Mouse (Mus musculus) lung, postnatal 0 days (tissue): ENCODE results near the gene B3gnt6.

Source experiments
- CTCF ChIP-seq: IDR thresholded peaks from 2 replicates; pipeline ENCODE4 v1.5.1; 2016; ENCODE audit warnings: antibody characterized with exemption, mild to moderate bottlenecking
- EP300 ChIP-seq: IDR thresholded peaks from 2 replicates; pipeline ENCODE4 v1.6.1; 2016; ENCODE audit warnings: antibody characterized with exemption, mild to moderate bottlenecking, control low read depth

DNA sequence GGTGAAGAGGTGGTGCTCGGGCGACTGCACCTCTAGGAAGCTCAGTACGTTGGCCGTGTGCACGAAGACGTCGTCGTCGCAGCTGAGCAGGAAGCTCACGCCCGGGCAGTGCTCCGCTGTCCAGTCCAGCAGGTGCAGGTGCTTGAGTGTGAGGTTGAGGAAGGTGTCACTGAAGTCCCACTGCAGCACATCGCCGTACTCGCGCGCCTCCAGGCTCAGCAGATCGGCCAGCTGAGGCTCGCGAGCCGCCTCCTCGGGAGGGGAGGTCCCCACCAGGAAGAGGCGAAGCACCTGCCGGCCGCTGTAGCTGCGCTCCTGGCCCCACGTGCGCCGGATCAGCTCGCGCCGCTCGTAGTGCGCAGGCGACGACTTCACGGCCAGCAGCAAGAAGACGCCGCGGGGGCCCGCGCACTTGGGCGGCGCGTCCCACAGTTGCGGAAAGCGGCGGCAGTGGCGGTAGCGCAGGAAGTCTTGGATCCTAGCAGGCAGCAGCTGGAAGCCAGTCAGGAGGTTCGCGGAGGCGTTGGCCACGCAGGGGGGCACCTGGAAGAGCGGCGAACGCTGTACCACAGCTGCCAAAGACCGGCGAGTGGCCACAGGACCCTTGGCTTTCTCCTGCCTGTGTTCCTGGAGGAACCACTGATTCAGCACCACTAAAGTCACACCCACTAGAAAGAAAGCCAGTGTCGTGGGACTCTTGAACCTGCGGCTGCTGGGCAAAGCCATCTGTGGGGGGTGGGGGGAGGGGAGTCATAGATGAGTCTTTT lies 5.1 kb downstream of the B3gnt6 start:
- no peak for TF ChIP-seq CTCF
- no peak for TF ChIP-seq EP300
